Mouse (Mus musculus) embryonic facial prominence, embryonic 13.5 days (tissue): ENCODE measurements at regions not wholly inside any gene's neighbourhood (a gene's known extent, or its start where the extent isn't known, plus 50 kb on each side); places are given as distances from the start of the nearest gene placed in this dataset.

Source experiments
- ATAC-seq: fragments of 200-750 bp; cut with Nextera tagmentation; 2 replicates; pipeline ENCODE4 v1.8.0; 2017; ENCODE audit warnings: low read depth; ENCODE audit not compliant: insufficient number of reproducible peaks, insufficient read depth, low FRiP score, low TSS enrichment
- H3K27ac ChIP-seq: fragments of 300-500 bp; sonication (generic); 2 replicates; pipeline ENCODE4 v1.5.1; 2015; ENCODE audit warnings: moderate library complexity, mild to moderate bottlenecking, inconsistent platforms
- H3K27me3 ChIP-seq: fragments of 300-500 bp; sonication (generic); 2 replicates; pipeline ENCODE4 v1.6.1; 2015; ENCODE audit warnings: mild to moderate bottlenecking, inconsistent platforms
- H3K36me3 ChIP-seq: fragments of 300-500 bp; sonication (generic); 2 replicates; pipeline ENCODE4 v1.6.1; 2015; ENCODE audit warnings: mild to moderate bottlenecking, inconsistent platforms
- H3K4me1 ChIP-seq: fragments of 300-500 bp; sonication (generic); 2 replicates; pipeline ENCODE4 v1.6.1; 2015; ENCODE audit warnings: inconsistent platforms
- H3K4me2 ChIP-seq: fragments of 300-500 bp; sonication (generic); 2 replicates; pipeline ENCODE4 v1.6.1; 2015; ENCODE audit warnings: moderate library complexity, mild to moderate bottlenecking, inconsistent platforms
- H3K4me3 ChIP-seq: fragments of 300-500 bp; sonication (generic); 2 replicates; pipeline ENCODE4 v1.5.1; 2015; ENCODE audit warnings: mild to moderate bottlenecking, inconsistent platforms
- H3K9ac ChIP-seq: fragments of 300-500 bp; sonication (generic); 2 replicates; pipeline ENCODE4 v1.6.1; 2015; ENCODE audit warnings: mild to moderate bottlenecking, inconsistent platforms
- H3K9me3 ChIP-seq: fragments of 300-500 bp; sonication (generic); 2 replicates; pipeline ENCODE4 v1.6.1; 2016; ENCODE audit warnings: inconsistent platforms
- WGBS: fragments of 180-500 bp; shearing (Covaris S2); methylation state at CpG from one replicate; pipeline ENCODE4 v1.1.7; 2015; ENCODE audit warnings: mixed read lengths; 5-methylcytosine and 5-hydroxymethylcytosine counted together

DNA sequence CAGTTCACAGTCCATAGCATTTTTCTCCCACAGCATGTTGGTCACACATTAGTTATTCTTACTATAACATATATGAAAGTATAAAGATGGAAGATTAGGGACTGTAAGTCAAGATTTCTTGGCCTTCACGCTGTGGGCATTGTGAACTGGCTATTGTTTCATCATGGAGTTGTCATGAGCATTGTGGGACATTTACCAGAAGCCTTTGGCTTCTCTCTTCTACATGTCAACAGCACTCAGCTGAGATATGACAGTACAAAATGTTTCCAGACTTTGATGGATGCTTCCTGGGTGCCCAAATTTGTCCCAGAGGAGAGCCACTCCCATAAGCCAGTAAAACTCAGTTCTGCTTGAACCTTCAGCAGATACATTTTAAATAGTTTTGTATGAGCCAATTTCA, 1331.5 kb downstream of the Gsdmc2 start:
- WGBS = 85% methylated on average over 1 of the region's 1 CpGs
- Histone ChIP-seq H3K36me3 (no peaks in the 10 kb centered on the region), H3K27me3 (no peaks in the 10 kb centered on the region), H3K27ac (no peak overlapping the region), H3K4me3 (no peak overlapping the region), H3K9ac (no peak overlapping the region), H3K9me3 (no peaks in the 10 kb centered on the region), H3K4me1 (no peaks in the 10 kb centered on the region), H3K4me2 (no peak overlapping the region)
- no peak for ATAC-seq

DNA sequence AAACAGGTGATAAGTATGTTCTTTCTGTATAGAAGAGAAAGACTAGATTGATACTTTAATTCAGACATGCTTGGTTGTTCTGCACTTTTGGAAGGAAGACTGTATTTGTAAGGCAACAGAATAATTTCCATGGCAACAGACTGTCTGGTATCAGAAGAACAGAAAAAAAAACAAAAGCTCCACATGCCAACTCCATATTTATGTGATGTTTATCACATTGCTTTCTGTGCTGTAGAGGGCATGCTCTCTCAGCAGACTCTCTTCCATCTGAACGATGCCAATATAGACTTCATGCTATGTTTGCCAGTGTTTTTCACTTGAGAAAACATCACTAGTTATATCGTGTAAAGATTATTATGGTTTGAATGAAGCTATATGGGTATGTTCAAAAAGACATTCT, 1333.5 kb downstream of the Gsdmc2 start:
- Histone ChIP-seq H3K9me3 (no peaks in the 10 kb centered on the region), H3K4me1 (no peaks in the 10 kb centered on the region), H3K4me2 (no peak overlapping the region), H3K27me3 (no peaks in the 10 kb centered on the region), H3K27ac (no peak overlapping the region), H3K4me3 (no peak overlapping the region), H3K36me3 (no peaks in the 10 kb centered on the region), H3K9ac (no peak overlapping the region)
- WGBS = 89% methylated on average over 2 of the region's 2 CpGs
- ATAC-seq = no peak

DNA sequence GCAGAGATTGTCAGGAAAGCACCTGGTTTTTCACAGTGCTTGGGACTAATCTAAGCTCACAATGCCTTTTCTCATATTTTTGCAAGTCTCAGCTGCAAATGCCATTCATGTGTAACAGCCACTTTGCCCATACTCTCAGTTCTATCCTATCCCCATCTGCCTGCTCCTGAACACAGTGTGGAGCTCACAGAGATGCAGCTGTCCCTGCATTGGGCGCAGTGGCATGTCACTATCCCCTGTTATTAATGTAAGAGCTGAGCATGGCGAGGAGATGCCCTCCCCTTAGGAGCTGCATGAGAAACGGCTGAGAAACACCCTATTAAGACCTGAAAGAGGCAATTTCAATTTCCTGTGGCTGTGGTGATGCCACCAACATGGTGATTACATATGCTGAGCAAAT, 1341.1 kb downstream of the Gsdmc2 start:
- ATAC-seq = no peak
- Histone ChIP-seq H3K27ac (no peak overlapping the region), H3K9ac (no peak overlapping the region), H3K4me2 (no peak overlapping the region), H3K4me1 (no peaks in the 10 kb centered on the region), H3K27me3 (no peaks in the 10 kb centered on the region), H3K4me3 (no peak overlapping the region), H3K9me3 (no peaks in the 10 kb centered on the region), H3K36me3 (no peaks in the 10 kb centered on the region)
- 74% methylated on average over 3 of the region's 3 CpGs for WGBS

DNA sequence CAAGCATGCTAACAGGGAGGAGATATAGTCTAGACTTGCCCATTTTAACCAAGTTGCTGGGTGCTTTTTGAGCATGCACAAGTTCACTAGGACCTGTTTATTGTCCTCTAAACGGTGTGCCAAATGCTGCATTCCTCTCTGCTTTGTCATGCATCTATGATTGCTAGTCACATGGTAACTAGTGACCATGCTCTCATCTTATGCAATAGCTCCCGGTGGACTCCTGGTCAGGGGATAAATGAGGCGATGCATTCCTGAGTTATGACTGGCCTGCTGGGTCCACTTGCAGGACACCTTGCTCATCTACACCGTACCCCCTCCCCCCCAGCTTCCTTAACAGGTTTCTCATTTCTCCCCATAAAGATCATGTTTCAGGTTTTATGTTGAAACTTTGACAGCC, 1344.0 kb downstream of the Gsdmc2 start:
- Histone ChIP-seq H3K9me3 (no peaks in the 10 kb centered on the region), H3K27ac (no peak overlapping the region), H3K4me1 (peaks cover 4% of the 10 kb centered on the region), H3K36me3 (no peaks in the 10 kb centered on the region), H3K9ac (no peak overlapping the region), H3K4me3 (no peak overlapping the region), H3K4me2 (no peak overlapping the region), H3K27me3 (no peaks in the 10 kb centered on the region)
- no peak for ATAC-seq
- WGBS = 63% methylated on average over 4 of the region's 4 CpGs

DNA sequence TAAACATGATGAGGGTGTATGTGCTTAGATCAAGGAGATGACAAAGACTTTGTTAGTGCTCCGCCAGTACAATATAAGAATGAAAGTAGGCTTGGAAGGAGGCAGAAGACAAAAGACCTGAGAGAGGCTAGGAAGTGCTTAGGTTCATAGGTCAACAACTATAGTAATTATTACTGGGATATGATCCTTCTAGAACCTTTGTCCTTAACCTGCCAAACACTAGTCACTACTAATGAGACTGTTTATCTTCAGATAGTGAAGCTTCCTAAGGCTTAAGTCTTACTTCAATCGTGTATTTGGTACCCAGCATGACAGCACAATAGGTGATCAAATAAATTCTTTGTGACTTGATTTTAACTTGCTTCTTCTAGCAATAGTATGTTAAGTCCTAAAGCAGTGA, 1344.5 kb downstream of the Gsdmc2 start:
- no peaks in the 10 kb centered on the region for H3K27me3 ChIP-seq
- H3K4me2 ChIP-seq = no peak overlapping the region
- H3K36me3 ChIP-seq = no peaks in the 10 kb centered on the region
- no peaks in the 10 kb centered on the region for H3K9me3 ChIP-seq
- 76% methylated on average over 2 of the region's 2 CpGs for WGBS
- H3K4me1 ChIP-seq = peaks cover 6% of the 10 kb centered on the region
- no peak overlapping the region for H3K4me3 ChIP-seq
- H3K27ac ChIP-seq = no peak overlapping the region
- H3K9ac ChIP-seq = no peak overlapping the region
- no peak for ATAC-seq

DNA sequence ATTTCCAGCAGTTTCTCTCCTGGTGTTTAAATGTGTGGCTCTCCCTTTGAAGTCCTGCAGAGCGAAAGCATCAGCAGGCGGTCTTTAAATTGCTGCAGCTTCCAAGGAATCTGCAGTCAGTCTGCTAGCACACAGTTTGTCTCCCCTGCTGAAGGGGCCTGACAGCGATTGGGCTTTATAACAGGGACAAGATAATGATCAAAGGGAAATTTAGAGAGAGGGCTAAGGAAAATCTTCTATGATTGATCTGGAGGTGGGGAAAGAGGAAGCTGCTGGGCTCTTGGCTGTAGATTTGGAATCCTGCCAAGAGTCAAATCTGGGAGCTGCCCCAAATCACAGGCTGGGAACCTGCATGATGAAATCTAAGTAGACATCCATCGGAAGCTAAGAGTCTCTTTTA, 1348.8 kb downstream of the Gsdmc2 start:
- 8% methylated on average over 4 of the region's 4 CpGs for WGBS
- ATAC-seq = no peak

DNA sequence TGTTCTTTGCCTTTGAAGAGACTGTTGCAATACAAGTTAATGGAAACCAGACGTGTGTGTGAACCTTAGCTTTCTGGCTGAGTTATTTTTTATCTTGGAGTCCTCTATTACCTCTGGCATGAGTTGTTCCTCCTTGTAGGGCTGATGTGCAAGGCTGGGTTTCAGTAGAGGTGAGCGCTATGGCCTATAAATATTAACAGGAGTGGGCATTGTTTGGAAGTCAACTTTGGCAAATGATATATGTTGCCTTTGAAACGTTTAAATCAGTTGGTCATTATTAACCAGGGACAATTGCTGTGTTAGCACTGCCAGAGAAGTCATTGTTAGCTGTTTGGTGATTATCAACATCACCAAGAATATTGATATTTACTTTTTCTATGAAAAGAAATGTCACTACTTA, 1352.6 kb downstream of the Gsdmc2 start:
- Histone ChIP-seq H3K4me3 (no peak overlapping the region), H3K27ac (no peak overlapping the region), H3K36me3 (no peaks in the 10 kb centered on the region), H3K27me3 (no peaks in the 10 kb centered on the region), H3K9ac (no peak overlapping the region), H3K9me3 (no peaks in the 10 kb centered on the region), H3K4me2 (no peak overlapping the region), H3K4me1 (peaks cover 6% of the 10 kb centered on the region)
- 62% methylated on average over 3 of the region's 3 CpGs for WGBS
- ATAC-seq = no peak

More for the DNA sequence above, 1348.8 kb downstream of the Gsdmc2 start:
- Histone ChIP-seq H3K4me1 (peaks cover 6% of the 10 kb centered on the region), H3K27me3 (no peaks in the 10 kb centered on the region), H3K27ac (no peak overlapping the region), H3K4me2 (no peak overlapping the region), H3K36me3 (no peaks in the 10 kb centered on the region), H3K9me3 (no peaks in the 10 kb centered on the region), H3K4me3 (no peak overlapping the region), H3K9ac (0 out of 2 replicates have a peak overlapping the region, but pooled peaks have one; percentile 32)

DNA sequence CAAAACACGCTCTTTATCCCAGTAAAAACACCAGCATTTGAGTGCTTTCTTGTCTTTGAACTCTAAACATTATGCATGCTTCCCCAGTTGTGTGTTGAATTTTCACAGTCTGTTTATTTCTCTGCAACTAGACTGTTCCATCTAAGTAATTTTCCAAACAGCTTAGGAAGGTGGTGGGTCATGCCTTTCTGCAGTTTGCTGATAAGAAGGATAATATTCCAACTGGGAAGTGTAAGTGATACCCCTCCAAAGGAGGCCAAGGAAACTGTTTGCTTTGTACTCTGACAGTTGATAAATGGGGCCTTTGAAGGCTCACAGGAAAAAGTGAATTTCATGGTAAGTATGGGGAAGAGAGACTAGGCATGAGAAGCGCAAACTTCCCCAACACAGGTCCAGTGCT, 1354.4 kb downstream of the Gsdmc2 start:
- H3K4me2 ChIP-seq = no peak overlapping the region

DNA sequence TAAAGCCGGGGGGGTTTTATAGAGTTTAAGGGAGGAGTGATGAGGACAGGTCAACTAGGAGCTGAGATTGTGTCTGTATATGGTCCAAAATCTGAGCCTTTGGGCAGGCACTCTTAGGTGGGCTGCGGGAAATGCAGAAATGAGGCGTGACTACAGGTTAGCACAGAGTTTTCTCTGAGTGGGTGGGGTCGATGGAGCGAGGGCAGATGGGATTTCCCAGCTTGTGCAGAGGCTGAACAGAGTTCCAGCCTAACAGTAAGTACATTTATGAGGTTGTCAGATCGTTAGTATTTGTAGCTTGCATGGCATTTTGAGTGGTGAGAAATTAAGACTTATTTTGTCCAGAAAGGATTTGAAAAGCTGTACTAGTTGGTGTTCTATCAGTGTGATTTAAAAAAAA, 1358.4 kb downstream of the Gsdmc2 start:
- H3K4me1 ChIP-seq = no peaks in the 10 kb centered on the region
- H3K4me2 ChIP-seq = no peak overlapping the region
- H3K4me3 ChIP-seq = no peak overlapping the region
- no peaks in the 10 kb centered on the region for H3K36me3 ChIP-seq
- no peak for ATAC-seq
- H3K27me3 ChIP-seq = no peaks in the 10 kb centered on the region
- H3K27ac ChIP-seq = no peak overlapping the region
- 80% methylated on average over 6 of the region's 6 CpGs for WGBS
- no peak overlapping the region for H3K9ac ChIP-seq
- no peaks in the 10 kb centered on the region for H3K9me3 ChIP-seq

More for the DNA sequence above, 1354.4 kb downstream of the Gsdmc2 start:
- ATAC-seq = no peak
- H3K27me3 ChIP-seq = no peaks in the 10 kb centered on the region
- H3K9me3 ChIP-seq = no peaks in the 10 kb centered on the region
- H3K36me3 ChIP-seq = no peaks in the 10 kb centered on the region
- no peak overlapping the region for H3K9ac ChIP-seq
- H3K27ac ChIP-seq = no peak overlapping the region
- WGBS = 75% methylated on average over 2 of the region's 2 CpGs
- H3K4me1 ChIP-seq = no peaks in the 10 kb centered on the region
- H3K4me3 ChIP-seq = no peak overlapping the region

DNA sequence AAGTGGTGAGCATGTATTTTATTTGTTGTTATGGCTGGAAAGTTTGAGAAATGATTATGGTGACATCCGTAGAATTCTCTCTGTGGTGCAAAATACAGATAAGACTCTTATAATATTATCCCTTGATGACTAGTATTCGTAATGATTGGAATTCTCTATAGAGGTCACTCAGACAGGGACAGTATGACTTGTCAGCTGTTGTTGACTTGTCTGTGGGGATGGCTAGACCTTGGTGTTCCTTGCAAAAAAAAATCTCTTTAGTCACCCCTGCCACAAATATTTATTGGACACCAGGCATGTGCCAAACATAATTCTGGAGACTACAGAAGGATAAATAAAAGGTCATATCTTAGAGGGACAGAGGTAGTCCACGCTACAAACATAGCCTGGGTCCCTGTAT, 1360.6 kb downstream of the Gsdmc2 start:
- H3K9me3 ChIP-seq = no peaks in the 10 kb centered on the region
- H3K36me3 ChIP-seq = no peaks in the 10 kb centered on the region
- no peaks in the 10 kb centered on the region for H3K4me1 ChIP-seq
- no peak overlapping the region for H3K27ac ChIP-seq
- WGBS = 88% methylated on average over 3 of the region's 3 CpGs
- H3K9ac ChIP-seq = no peak overlapping the region
- ATAC-seq = no peak
- H3K27me3 ChIP-seq = no peaks in the 10 kb centered on the region
- H3K4me3 ChIP-seq = no peak overlapping the region
- H3K4me2 ChIP-seq = no peak overlapping the region

DNA sequence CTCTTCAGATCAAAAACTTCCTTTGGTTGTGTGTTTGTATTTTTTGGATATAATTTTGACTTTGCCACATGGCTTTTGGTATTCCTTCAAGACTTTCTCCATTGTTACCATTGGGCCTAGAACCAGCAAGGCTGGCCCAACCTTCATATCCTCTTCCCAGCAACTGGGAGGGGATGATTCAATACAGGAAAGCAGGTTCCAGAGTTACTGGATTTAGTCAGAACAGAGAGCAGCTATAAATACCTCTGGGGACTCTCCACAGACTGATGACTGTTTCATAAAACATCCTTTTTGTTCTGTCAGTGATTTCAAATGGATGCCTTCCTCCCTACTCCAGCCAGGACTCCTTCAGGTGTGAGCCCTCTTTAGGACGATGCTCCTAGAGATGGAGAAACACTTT, 1361.4 kb downstream of the Gsdmc2 start:
- Histone ChIP-seq H3K4me1 (no peaks in the 10 kb centered on the region), H3K27me3 (no peaks in the 10 kb centered on the region), H3K4me2 (no peak overlapping the region), H3K9ac (no peak overlapping the region), H3K27ac (no peak overlapping the region), H3K36me3 (no peaks in the 10 kb centered on the region), H3K4me3 (no peak overlapping the region), H3K9me3 (no peaks in the 10 kb centered on the region)
- ATAC-seq = no peak
- WGBS = 86% methylated on average over 1 of the region's 1 CpGs

DNA sequence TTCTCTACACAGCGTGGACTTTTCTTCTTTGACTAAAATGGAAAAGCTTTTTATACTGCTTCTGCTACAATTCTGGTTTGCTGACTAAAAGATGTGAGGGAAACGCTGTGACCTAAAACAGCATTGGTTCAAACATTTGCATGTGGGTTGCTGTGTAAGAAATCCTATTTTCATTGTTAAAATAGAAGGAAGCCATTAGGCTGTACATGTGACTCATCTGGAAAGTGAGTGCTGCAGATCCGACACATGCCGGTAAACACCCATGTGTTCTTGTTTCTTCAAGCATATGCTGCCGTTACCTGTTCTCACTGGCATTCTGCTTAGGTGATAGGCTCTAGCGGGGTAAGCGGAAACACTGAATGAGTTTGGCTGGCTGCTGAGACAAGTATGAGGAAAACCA, 1362.6 kb downstream of the Gsdmc2 start:
- H3K9ac ChIP-seq = no peak overlapping the region
- H3K4me2 ChIP-seq = no peak overlapping the region
- H3K27me3 ChIP-seq = no peaks in the 10 kb centered on the region
- ATAC-seq = no peak
- no peaks in the 10 kb centered on the region for H3K36me3 ChIP-seq
- H3K27ac ChIP-seq = no peak overlapping the region
- no peaks in the 10 kb centered on the region for H3K9me3 ChIP-seq
- no peaks in the 10 kb centered on the region for H3K4me1 ChIP-seq
- no peak overlapping the region for H3K4me3 ChIP-seq
- 82% methylated on average over 7 of the region's 7 CpGs for WGBS

DNA sequence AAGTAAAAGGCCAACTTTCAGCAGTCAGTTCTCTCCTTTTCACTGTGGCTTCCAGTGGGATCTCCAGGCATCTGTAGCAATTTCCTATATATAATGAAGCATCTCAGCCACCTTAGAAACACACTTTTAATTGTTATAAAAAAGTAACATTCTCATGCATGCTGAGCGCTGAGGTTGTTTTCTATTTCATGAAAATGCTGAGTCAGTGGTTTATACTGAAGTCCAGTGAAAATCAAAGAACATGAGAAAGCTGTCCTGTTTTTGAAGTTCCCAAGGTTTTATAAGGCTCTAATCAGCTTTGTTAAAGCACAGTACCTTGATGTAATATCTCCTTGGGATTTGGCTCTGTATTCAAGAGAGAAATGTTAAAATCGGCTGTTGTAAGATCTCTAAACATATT, 1367.2 kb downstream of the Gsdmc2 start:
- H3K27me3 ChIP-seq = no peaks in the 10 kb centered on the region
- 0 out of 2 replicates have a peak, but pooled peaks cover 8% of the 10 kb centered on the region for H3K4me1 ChIP-seq
- no peak overlapping the region for H3K9ac ChIP-seq
- ATAC-seq = no peak
- no peak overlapping the region for H3K27ac ChIP-seq
- 88% methylated on average over 2 of the region's 2 CpGs for WGBS
- H3K4me3 ChIP-seq = no peak overlapping the region
- no peaks in the 10 kb centered on the region for H3K9me3 ChIP-seq
- no peak overlapping the region for H3K4me2 ChIP-seq
- H3K36me3 ChIP-seq = no peaks in the 10 kb centered on the region
